Mouse (Mus musculus): ENCODE results near the gene Mark3. TPM values are rescaled to one million over a fixed set of nuclear protein-coding genes. Genes with fewer than 3 reads are reported as not detected.

The Mark3 gene
- total and polyA plus RNA-seq, 3 experiments = 34.3 to 51.2 (median 40.2) TPM

GRCm38 (mm10) chr12:111694880-111695804, 120.8 kb downstream of the Mark3 start:
- H3K27ac ChIP-seq (ENCODE audit: insufficient read depth, low read depth) = no peak overlapping the region
- DNase-seq (ENCODE audit: extremely low read depth) = no peak
- in situ Hi-C loops (cut with MboI; ENCODE audit: low pct_ligation_motif_present, low pct_unique_long_range_greater_than_20kb, low sequenced_read_pairs) (no loop called here), dilution Hi-C loops (cut with MboI; ENCODE audit: extremely low pct_ligation_motif_present, extremely low pct_unique_long_range_greater_than_20kb, low sequenced_read_pairs) (no loop called here)
- no peaks in the 10 kb centered on the region for H3K79me2 ChIP-seq (replicated peaks; ENCODE audit: control insufficient read depth, extremely low read depth, insufficient read depth, poor library complexity, severe bottlenecking)
- no peaks in the 10 kb centered on the region for H3K36me3 ChIP-seq (replicated peaks in 1 of 2; ENCODE audit: control insufficient read depth in 1 of 2, insufficient read depth in 1 of 2, low read length in 1 of 2)
- TF ChIP-seq KAT2A (IDR thresholded peaks at IDR 0.05; ENCODE audit: insufficient replicate concordance, low read length) (no peak), ETS1 (conservative IDR thresholded peaks at IDR 0.05; ENCODE audit: low read depth, low read length) (no peak), ZKSCAN1 (IDR thresholded peaks at IDR 0.05; ENCODE audit: borderline replicate concordance, low read depth, low read length) (no peak), ELF1 (IDR thresholded peaks at IDR 0.05; ENCODE audit: low read depth, low read length) (no peak), MAZ (IDR thresholded peaks at IDR 0.05; ENCODE audit: low read depth, low read length) (no peak), MXI1 (IDR thresholded peaks at IDR 0.05; ENCODE audit: low read depth, low read length) (no peak), MEF2A (IDR thresholded peaks at IDR 0.05; ENCODE audit: borderline replicate concordance, low read depth, low read length) (no peak), USF1 (IDR thresholded peaks at IDR 0.05; ENCODE audit: low read depth, low read length) (no peak), PAX5 (IDR thresholded peaks at IDR 0.05; ENCODE audit: low read length) (no peak)
- no peak overlapping the region for H3K9ac ChIP-seq (ENCODE audit: insufficient read depth, low read depth)
- no peaks in the 10 kb centered on the region for H3K9me3 ChIP-seq (replicated peaks; ENCODE audit: low read length)
- H3K4me2 ChIP-seq (ENCODE audit: insufficient read depth, low read depth, poor library complexity, severe bottlenecking) = no peak overlapping the region
- H3K4me1 ChIP-seq (ENCODE audit: control insufficient read depth in 1 of 2, insufficient read depth in 2 of 2) = peaks cover 19 to 61% of the 10 kb centered on the region in 2 experiments
- H3K27me3 ChIP-seq (replicated peaks) = no peaks in the 10 kb centered on the region
- H3K4me3 ChIP-seq (replicated peaks in 1 of 3; ENCODE audit: low read depth in 2 of 3, low read length in 2 of 3, poor library complexity in 1 of 3) = no peak overlapping the region

GRCm38 (mm10) chr12:111696239-111696638, 121.9 kb downstream of the Mark3 start:
- no peak overlapping the region for H3K4me3 ChIP-seq (replicated peaks in 1 of 3; ENCODE audit: low read depth in 2 of 3, low read length in 2 of 3, poor library complexity in 1 of 3)
- no peaks in the 10 kb centered on the region for H3K36me3 ChIP-seq (replicated peaks in 1 of 2; ENCODE audit: control insufficient read depth in 1 of 2, insufficient read depth in 1 of 2, low read length in 1 of 2)
- H3K9ac ChIP-seq (ENCODE audit: insufficient read depth, low read depth) = no peak overlapping the region
- in situ Hi-C loops (cut with MboI; ENCODE audit: low pct_ligation_motif_present, low pct_unique_long_range_greater_than_20kb, low sequenced_read_pairs) = no loop called here
- peaks cover 19 to 67% of the 10 kb centered on the region in 2 experiments for H3K4me1 ChIP-seq (ENCODE audit: control insufficient read depth in 1 of 2, insufficient read depth in 2 of 2)
- H3K27ac ChIP-seq (ENCODE audit: insufficient read depth, low read depth) = no peak overlapping the region
- no peaks in the 10 kb centered on the region for H3K79me2 ChIP-seq (replicated peaks; ENCODE audit: control insufficient read depth, extremely low read depth, insufficient read depth, poor library complexity, severe bottlenecking)
- peak; percentile 87 for DNase-seq (ENCODE audit: extremely low read depth)
- no peak overlapping the region for H3K4me2 ChIP-seq (ENCODE audit: insufficient read depth, low read depth, poor library complexity, severe bottlenecking)
- dilution Hi-C loops (cut with MboI; ENCODE audit: extremely low pct_ligation_motif_present, extremely low pct_unique_long_range_greater_than_20kb, low sequenced_read_pairs) = no loop called here
- H3K9me3 ChIP-seq (replicated peaks; ENCODE audit: low read length) = no peaks in the 10 kb centered on the region
- H3K27me3 ChIP-seq (replicated peaks) = no peaks in the 10 kb centered on the region
- TF ChIP-seq IRF4 (IDR thresholded peaks at IDR 0.05; ENCODE audit: low read depth, low read length) (no peak; the same call in 1 of the 2 replicates), E2F4 (IDR thresholded peaks at IDR 0.05; ENCODE audit: insufficient replicate concordance, low read depth, low read length) (no peak), ZNF384 (IDR thresholded peaks at IDR 0.05; ENCODE audit: low read depth, low read length) (peak; percentile 83), USF2 (conservative IDR thresholded peaks at IDR 0.05; ENCODE audit: low read depth, low read length) (no peak), CHD2 (IDR thresholded peaks at IDR 0.05; ENCODE audit: low read length) (no peak), MEF2A (IDR thresholded peaks at IDR 0.05; ENCODE audit: borderline replicate concordance, low read depth, low read length) (no peak), MXI1 (IDR thresholded peaks at IDR 0.05; ENCODE audit: low read depth, low read length) (no peak), RCOR1 (conservative IDR thresholded peaks at IDR 0.05; ENCODE audit: low read depth, low read length) (no peak; the same call in 1 of the 2 replicates), CHD1 (IDR thresholded peaks at IDR 0.05; ENCODE audit: low read depth, low read length) (no peak), TCF12 (IDR thresholded peaks at IDR 0.05; ENCODE audit: low read depth, low read length) (peak; percentile 79), USF1 (IDR thresholded peaks at IDR 0.05; ENCODE audit: low read depth, low read length) (no peak), POLR2A (IDR thresholded peaks at IDR 0.05; ENCODE audit: low read depth, low read length) (no peak), MAFK (IDR thresholded peaks at IDR 0.05; ENCODE audit: insufficient replicate concordance, low read length) (no peak), MAX (IDR thresholded peaks at IDR 0.05; ENCODE audit: low read length) (no peak; the same call in 1 of the 2 replicates), TBP (conservative IDR thresholded peaks at IDR 0.05; ENCODE audit: low read depth, low read length) (no peak), RAD21 (IDR thresholded peaks at IDR 0.05; ENCODE audit: low read depth, low read length) (peak; percentile 95), MAZ (IDR thresholded peaks at IDR 0.05; ENCODE audit: low read depth, low read length) (no peak), EP300 (IDR thresholded peaks at IDR 0.05; ENCODE audit: low read length) (no peak), KAT2A (IDR thresholded peaks at IDR 0.05; ENCODE audit: insufficient replicate concordance, low read length) (no peak), UBTF (IDR thresholded peaks at IDR 0.05; ENCODE audit: low read depth, low read length) (0 out of 2 replicates have a peak, but pooled peaks have one; percentile 29), NELFE (IDR thresholded peaks at IDR 0.05; ENCODE audit: low read depth, low read length) (peak; percentile 66; the same call in 1 of the 2 replicates), JUN (IDR thresholded peaks at IDR 0.05; ENCODE audit: insufficient read depth, low read depth, low read length) (no peak), ELF1 (IDR thresholded peaks at IDR 0.05; ENCODE audit: low read depth, low read length) (no peak), POLR2AphosphoS2 (IDR thresholded peaks at IDR 0.05; ENCODE audit: low read depth, low read length) (no peak), ETS1 (conservative IDR thresholded peaks at IDR 0.05; ENCODE audit: low read depth, low read length) (no peak), HCFC1 (IDR thresholded peaks at IDR 0.05; ENCODE audit: low read depth, low read length) (peak; percentile 49; the same call in 1 of the 2 replicates), MYC (IDR thresholded peaks at IDR 0.05; ENCODE audit: low read depth, low read length) (no peak)
